Mouse (Mus musculus) hindbrain, embryonic 16.5 days (tissue): ENCODE measurements around the gene 2010111I01Rik. TPM values are rescaled to one million over a fixed set of nuclear protein-coding genes. Genes with fewer than 3 reads are reported as not detected.
A peak's percentile ranks its signal among the peaks of the same experiment; 100 is the strongest.

Experiments
- ATAC-seq: fragments of 200-750 bp; cut with Nextera tagmentation; 2 replicates; pipeline ENCODE4 v1.8.0; 2017; ENCODE audit warnings: moderate TSS enrichment, moderate library complexity
- H3K27ac ChIP-seq: fragments of 300-500 bp; sonication (generic); 2 replicates; pipeline ENCODE4 v1.5.1; 2014; ENCODE audit warnings: low read depth, mild to moderate bottlenecking, control low read depth, low read length, moderate library complexity
- H3K27me3 ChIP-seq: fragments of 300-500 bp; sonication (generic); replicated peaks from 2 replicates; pipeline ENCODE4 v1.6.1; 2014; ENCODE audit warnings: low read length; ENCODE audit not compliant: control insufficient read depth, insufficient read depth
- H3K36me3 ChIP-seq: fragments of 300-500 bp; sonication (generic); 2 replicates; pipeline ENCODE4 v1.6.1; 2014; ENCODE audit warnings: mild to moderate bottlenecking, low read length, moderate library complexity, mixed read lengths; ENCODE audit not compliant: control insufficient read depth, insufficient read depth
- H3K4me1 ChIP-seq: fragments of 300-500 bp; sonication (generic); 2 replicates; pipeline ENCODE4 v1.6.1; 2014; ENCODE audit warnings: low read depth, low read length; ENCODE audit not compliant: control insufficient read depth, insufficient read depth
- H3K4me2 ChIP-seq: fragments of 300-500 bp; sonication (generic); 2 replicates; pipeline ENCODE4 v1.6.1; 2014; ENCODE audit warnings: mild to moderate bottlenecking, low read length, control low read depth, moderate library complexity
- H3K4me3 ChIP-seq: fragments of 300-500 bp; sonication (generic); 2 replicates; pipeline ENCODE4 v1.5.1; 2014; ENCODE audit warnings: mild to moderate bottlenecking, low read length, control low read depth, moderate library complexity
- H3K9ac ChIP-seq: fragments of 300-500 bp; sonication (generic); 2 replicates; pipeline ENCODE4 v1.6.1; 2014; ENCODE audit warnings: low read depth, mild to moderate bottlenecking, control low read depth, low read length, moderate library complexity
- H3K9me3 ChIP-seq: fragments of 300-500 bp; sonication (generic); 2 replicates; pipeline ENCODE4 v1.6.1; 2014; ENCODE audit warnings: mild to moderate bottlenecking, low read length, moderate library complexity; ENCODE audit not compliant: control insufficient read depth
- WGBS: fragments of 180-500 bp; shearing (Covaris S2); extraction: QIAGEN DNeasy Blood & Tissue Kit; methylation state at CpG from one replicate; pipeline ENCODE4 v1.1.7; 2014; 5-methylcytosine and 5-hydroxymethylcytosine counted together
- polyA plus RNA-seq: library from polyadenylated mRNA; unstranded; fragments of >200 nt; fragmentation: Nextera tagmentation; extraction: Ambion mirVana; gene quantifications from 2 replicates; pipeline ENCODE4 v1.2.1, GENCODE M21; 2015

The 2010111I01Rik gene
- polyA plus RNA-seq, 1 experiment from 2014 or later: 28.6 TPM

GRCm38 (mm10) chr13:63139463-63140226, 175.0 kb downstream of the 2010111I01Rik start:
- Histone ChIP-seq H3K9ac (no peak overlapping the region), H3K36me3 (no peaks in the 10 kb centered on the region), H3K4me3 (no peak overlapping the region), H3K4me2 (no peak overlapping the region), H3K4me1 (no peaks in the 10 kb centered on the region), H3K27ac (no peak overlapping the region), H3K27me3 (no peaks in the 10 kb centered on the region), H3K9me3 (no peaks in the 10 kb centered on the region)
- 89% methylated on average over 10 of the region's 10 CpGs for WGBS
- no peak for ATAC-seq

- H3K9me3 ChIP-seq: no peaks in the 10 kb centered on the region
- no peak overlapping the region for H3K4me3 ChIP-seq
- WGBS: 85% methylated on average over 6 of the region's 6 CpGs
- no peak overlapping the region for H3K9ac ChIP-seq
- H3K27me3 ChIP-seq: no peaks in the 10 kb centered on the region
- H3K4me1 ChIP-seq: no peaks in the 10 kb centered on the region
- ATAC-seq: no peak
- H3K4me2 ChIP-seq: no peak overlapping the region
- H3K27ac ChIP-seq: no peak overlapping the region
- H3K36me3 ChIP-seq: no peaks in the 10 kb centered on the region
These were observed 176.1 kb downstream of the 2010111I01Rik start for GRCm38 (mm10) chr13:63140784-63141183.

GRCm38 (mm10) chr13:63141275-63141674, 176.6 kb downstream of the 2010111I01Rik start:
- no peak for ATAC-seq
- Histone ChIP-seq H3K4me2 (no peak overlapping the region), H3K4me1 (no peaks in the 10 kb centered on the region)

GRCm38 (mm10) chr13:63146604-63147188, 182.0 kb downstream of the 2010111I01Rik start:
- Histone ChIP-seq H3K4me1 (no peaks in the 10 kb centered on the region), H3K9ac (no peak overlapping the region), H3K36me3 (no peaks in the 10 kb centered on the region), H3K27me3 (no peaks in the 10 kb centered on the region), H3K4me3 (no peak overlapping the region), H3K27ac (no peak overlapping the region), H3K9me3 (no peaks in the 10 kb centered on the region), H3K4me2 (no peak overlapping the region)
- ATAC-seq: no peak
- 55% methylated on average over 4 of the region's 4 CpGs for WGBS

More at GRCm38 (mm10) chr13:63141275-63141674, 176.6 kb downstream of the 2010111I01Rik start:
- H3K36me3 ChIP-seq: no peaks in the 10 kb centered on the region
- H3K4me3 ChIP-seq: no peak overlapping the region
- H3K27ac ChIP-seq: no peak overlapping the region
- no peak overlapping the region for H3K9ac ChIP-seq
- no peaks in the 10 kb centered on the region for H3K9me3 ChIP-seq
- H3K27me3 ChIP-seq: no peaks in the 10 kb centered on the region

GRCm38 (mm10) chr13:63148157-63148556, 183.5 kb downstream of the 2010111I01Rik start:
- Histone ChIP-seq H3K4me2 (no peak overlapping the region), H3K27me3 (no peaks in the 10 kb centered on the region), H3K9ac (no peak overlapping the region), H3K36me3 (no peaks in the 10 kb centered on the region), H3K4me1 (no peaks in the 10 kb centered on the region), H3K27ac (no peak overlapping the region), H3K4me3 (no peak overlapping the region), H3K9me3 (no peaks in the 10 kb centered on the region)
- WGBS: 27% methylated on average over 1 of the region's 1 CpGs
- no peak for ATAC-seq

GRCm38 (mm10) chr13:63150470-63151020, 185.9 kb downstream of the 2010111I01Rik start:
- H3K36me3 ChIP-seq: no peaks in the 10 kb centered on the region

GRCm38 (mm10) chr13:63151028-63151738, 186.5 kb downstream of the 2010111I01Rik start:
- Histone ChIP-seq H3K27ac (no peak overlapping the region), H3K4me1 (no peaks in the 10 kb centered on the region; the same call in 1 of the 2 replicates), H3K4me3 (no peak overlapping the region), H3K27me3 (no peaks in the 10 kb centered on the region), H3K36me3 (no peaks in the 10 kb centered on the region), H3K9ac (no peak overlapping the region), H3K9me3 (no peaks in the 10 kb centered on the region), H3K4me2 (no peak overlapping the region)
- WGBS: 84% methylated on average over 9 of the region's 9 CpGs
- ATAC-seq: no peak

More at GRCm38 (mm10) chr13:63150470-63151020, 185.9 kb downstream of the 2010111I01Rik start:
- Histone ChIP-seq H3K4me1 (no peaks in the 10 kb centered on the region; the same call in 1 of the 2 replicates), H3K4me3 (no peak overlapping the region), H3K4me2 (no peak overlapping the region), H3K9ac (no peak overlapping the region), H3K27ac (no peak overlapping the region), H3K9me3 (no peaks in the 10 kb centered on the region), H3K27me3 (no peaks in the 10 kb centered on the region)
- 50% methylated on average over 2 of the region's 2 CpGs for WGBS
- ATAC-seq: no peak

- 85% methylated on average over 3 of the region's 3 CpGs for WGBS
- H3K4me1 ChIP-seq: no peaks in the 10 kb centered on the region; the same call in 1 of the 2 replicates
- no peak overlapping the region for H3K27ac ChIP-seq
- no peak for ATAC-seq
- no peak overlapping the region for H3K4me3 ChIP-seq
- H3K4me2 ChIP-seq: no peak overlapping the region
- H3K36me3 ChIP-seq: no peaks in the 10 kb centered on the region
- no peak overlapping the region for H3K9ac ChIP-seq
- no peaks in the 10 kb centered on the region for H3K27me3 ChIP-seq
- no peaks in the 10 kb centered on the region for H3K9me3 ChIP-seq
These were observed 187.8 kb downstream of the 2010111I01Rik start for GRCm38 (mm10) chr13:63152498-63152897.

GRCm38 (mm10) chr13:63153397-63153796, 188.7 kb downstream of the 2010111I01Rik start:
- Histone ChIP-seq H3K4me2 (no peak overlapping the region), H3K27me3 (no peaks in the 10 kb centered on the region), H3K9ac (no peak overlapping the region), H3K4me1 (no peaks in the 10 kb centered on the region; the same call in 1 of the 2 replicates), H3K27ac (no peak overlapping the region), H3K36me3 (no peaks in the 10 kb centered on the region), H3K4me3 (no peak overlapping the region), H3K9me3 (no peaks in the 10 kb centered on the region)
- ATAC-seq: 0 out of 2 replicates have a peak, but pooled peaks have one; percentile 31
- 13% methylated on average over 2 of the region's 2 CpGs for WGBS
